In genomic region chr10:83042613-83043477, GRCm38 (mm10) we compare ENCODE assay signal across 8 mouse cellular contexts. TPM values are rescaled to one million over a fixed set of nuclear protein-coding genes. Genes with fewer than 3 reads are reported as not detected.
A peak's percentile ranks its signal among the peaks of the same experiment; 100 is the strongest.
DNase-seq lines count a peak whose midpoint lies in the region; ATAC-seq lines count a peak whose summit lies in the region.

No protein-coding gene starts in this region.

- H3K27ac ChIP-seq in forebrain, embryonic 10.5 days = peak overlapping the region; percentile 81
- H3K27ac ChIP-seq in limb, embryonic 10.5 days = peak overlapping the region; percentile 80
- peak overlapping the region; percentile 63 for H3K27ac ChIP-seq in neural tube, embryonic 15.5 days (replicated peaks)

- no peak overlapping the region for H3K4me2 ChIP-seq in neural tube, embryonic 15.5 days

- no peak for ATAC-seq in neural tube, embryonic 15.5 days (ENCODE audit: low FRiP score)

- peak; percentile 63 for DNase-seq in adrenal gland, postnatal 14 days
- peak; percentile 18 for DNase-seq in forebrain, embryonic 10.5 days (ENCODE audit: extremely low spot score, low spot score)
- DNase-seq in heart, postnatal 4 days = peak; percentile 39
- DNase-seq in limb, embryonic 10.5 days (ENCODE audit: low spot score) = peak; percentile 60
- DNase-seq in B cell, adult 2 months = no peak
- DNase-seq in cerebellum, adult 8-10 months = no peak
- DNase-seq in layer of hippocampus, postnatal 14 days (ENCODE audit: low spot score in 2 of 2) = no peak

- H3K36me3 ChIP-seq in forebrain, embryonic 10.5 days (replicated peaks) = no peaks in the 10 kb centered on the region
- no peaks in the 10 kb centered on the region for H3K36me3 ChIP-seq in limb, embryonic 10.5 days
- H3K36me3 ChIP-seq in neural tube, embryonic 15.5 days = no peaks in the 10 kb centered on the region

- H3K4me3 ChIP-seq in forebrain, embryonic 10.5 days = no peak overlapping the region
- H3K4me3 ChIP-seq in limb, embryonic 10.5 days = peak overlapping the region; percentile 2; the same call in 1 of the 2 replicates
- H3K4me3 ChIP-seq in neural tube, embryonic 15.5 days (replicated peaks) = no peak overlapping the region

- H3K9me3 ChIP-seq in forebrain, embryonic 10.5 days = no peaks in the 10 kb centered on the region
- no peaks in the 10 kb centered on the region for H3K9me3 ChIP-seq in limb, embryonic 10.5 days (replicated peaks)
- no peaks in the 10 kb centered on the region for H3K9me3 ChIP-seq in neural tube, embryonic 15.5 days (replicated peaks)

- peaks cover 37% of the 10 kb centered on the region for H3K4me1 ChIP-seq in forebrain, embryonic 10.5 days
- H3K4me1 ChIP-seq in limb, embryonic 10.5 days = peaks cover 43% of the 10 kb centered on the region
- peaks cover 20% of the 10 kb centered on the region for H3K4me1 ChIP-seq in neural tube, embryonic 15.5 days

- 24% methylated on average over 10 of the region's 10 CpGs for WGBS in forebrain, embryonic 10.5 days
- 26% methylated on average over 10 of the region's 10 CpGs for WGBS in limb, embryonic 10.5 days
- WGBS in neural tube, embryonic 15.5 days = 15% methylated on average over 10 of the region's 10 CpGs

- H3K9ac ChIP-seq in neural tube, embryonic 15.5 days (replicated peaks) = 0 out of 2 replicates have a peak overlapping the region, but pooled peaks have one; percentile 10

- H3K27me3 ChIP-seq in forebrain, embryonic 10.5 days (ENCODE audit: poor library complexity, severe bottlenecking) = no peaks in the 10 kb centered on the region
- H3K27me3 ChIP-seq in limb, embryonic 10.5 days (ENCODE audit: low read depth, poor library complexity, severe bottlenecking) = peaks cover 16% of the 10 kb centered on the region; the same call in 1 of the 2 replicates
- H3K27me3 ChIP-seq in neural tube, embryonic 15.5 days (replicated peaks) = no peaks in the 10 kb centered on the region

RNA-seq across cellular contexts. Expression of gene Chst11, which starts 57.5 kb away (rescaled TPM):
- 31.8 and 33.6 TPM in 2 replicates for total RNA-seq in adrenal gland, postnatal 14 days (2021)
- 0.99 and 1.1 TPM in 2 replicates for polyA plus RNA-seq in forebrain, embryonic 10.5 days (2016; fragmentation: Nextera tagmentation; extraction: Ambion mirVana)
- total RNA-seq in heart, postnatal 4 days (2021) = 1 to 10 TPM; 3.6 to 5.2 TPM
- 1.2 and 1.5 TPM in 2 replicates for polyA plus RNA-seq in limb, embryonic 10.5 days (2016; fragmentation: Nextera tagmentation; extraction: Ambion mirVana)
- 4.1 and 4.4 TPM in 2 replicates for polyA plus RNA-seq in neural tube, embryonic 15.5 days (2015; fragmentation: Nextera tagmentation; extraction: Ambion mirVana)
- 10 to 100 TPM; 59.8 to 61.9 TPM for total RNA-seq in layer of hippocampus, postnatal 14 days (2021)

Comparison
In these comparisons a context has a peak if more than half of its experiments do, and no peak if none do; other contexts are left out.
1. DNase-seq: peak in adrenal gland, postnatal 14 days (single experiment), forebrain, embryonic 10.5 days (single experiment), heart, postnatal 4 days (single experiment) and limb, embryonic 10.5 days (single experiment); none in B cell, adult 2 months (0 of 2), cerebellum, adult 8-10 months (single experiment) and layer of hippocampus, postnatal 14 days (0 of 2).
2. Peak in every context shown above with its lines, with median percentiles within 50 percentile points of each other: H3K27ac ChIP-seq.